Mouse (Mus musculus) liver, embryonic 12.5 days (tissue): ENCODE results near the gene Bpifa5. TPM values are rescaled to one million over a fixed set of nuclear protein-coding genes. Genes with fewer than 3 reads are reported as not detected.

ENCODE experiments used
- ATAC-seq: fragments of 200-750 bp; cut with Nextera tagmentation; 2 replicates; pipeline ENCODE4 v1.8.0; 2017; ENCODE audit warnings: moderate number of reproducible peaks, mild to moderate bottlenecking, moderate library complexity
- H3K27ac ChIP-seq: fragments of 300-500 bp; sonication (generic); 2 replicates; pipeline ENCODE4 v1.5.1; 2016; ENCODE audit warnings: mild to moderate bottlenecking
- H3K27me3 ChIP-seq: fragments of 300-500 bp; sonication (generic); replicated peaks from 2 replicates; pipeline ENCODE4 v1.6.1; 2016; ENCODE audit warnings: mild to moderate bottlenecking, moderate library complexity
- H3K36me3 ChIP-seq: fragments of 300-500 bp; sonication (generic); 2 replicates; pipeline ENCODE4 v1.6.1; 2016; ENCODE audit warnings: mild to moderate bottlenecking, moderate library complexity
- H3K4me1 ChIP-seq: fragments of 300-500 bp; sonication (generic); 2 replicates; pipeline ENCODE4 v1.6.1; 2016
- H3K4me2 ChIP-seq: fragments of 300-500 bp; sonication (generic); 2 replicates; pipeline ENCODE4 v1.6.1; 2016; ENCODE audit warnings: mild to moderate bottlenecking, moderate library complexity
- H3K4me3 ChIP-seq: fragments of 300-500 bp; sonication (generic); 2 replicates; pipeline ENCODE4 v1.5.1; 2016; ENCODE audit warnings: mild to moderate bottlenecking, moderate library complexity
- H3K9ac ChIP-seq: fragments of 300-500 bp; sonication (generic); 2 replicates; pipeline ENCODE4 v1.6.1; 2016; ENCODE audit warnings: mild to moderate bottlenecking, moderate library complexity
- H3K9me3 ChIP-seq: fragments of 300-500 bp; sonication (generic); replicated peaks from 2 replicates; pipeline ENCODE4 v1.6.1; 2016; ENCODE audit warnings: mild to moderate bottlenecking, moderate library complexity
- WGBS: fragments of 180-500 bp; shearing (Covaris S2); methylation state at CpG from one replicate; pipeline ENCODE4 v1.1.7; 2016; ENCODE audit not compliant: insufficient replicate concordance; 5-methylcytosine and 5-hydroxymethylcytosine counted together
- polyA plus RNA-seq: library from polyadenylated mRNA; unstranded; fragments of >200 nt; fragmentation: Nextera tagmentation; extraction: Ambion mirVana; gene quantifications from 2 replicates; pipeline ENCODE4 v1.2.1, GENCODE M21; 2016

Gene Bpifa5
- polyA plus RNA-seq, 1 experiment from 2014 or later = not detected

DNA sequence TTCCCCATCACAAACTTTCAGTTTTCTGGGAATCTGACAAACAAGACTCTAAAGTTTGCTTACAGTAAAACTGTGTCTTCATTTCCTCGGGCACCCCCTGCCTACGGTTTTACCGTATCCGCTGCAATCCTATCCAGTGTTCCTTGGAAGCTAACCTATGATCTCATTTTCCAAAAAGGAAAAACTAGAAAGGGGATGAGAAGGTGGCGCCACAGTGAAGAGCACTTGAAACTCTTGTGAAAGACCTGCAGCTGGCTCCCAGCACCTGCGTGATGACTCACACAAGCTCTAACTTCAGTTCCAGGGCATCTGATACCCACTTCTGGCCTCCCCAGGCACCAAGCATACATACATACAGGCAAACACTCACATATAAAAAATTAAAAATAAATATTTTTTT, 22.9 kb downstream of the Bpifa5 start:
- H3K4me2 ChIP-seq = no peak overlapping the region
- no peak overlapping the region for H3K27ac ChIP-seq
- 80% methylated on average over 6 of the region's 6 CpGs for WGBS
- H3K27me3 ChIP-seq = no peaks in the 10 kb centered on the region
- H3K36me3 ChIP-seq = no peaks in the 10 kb centered on the region
- H3K9ac ChIP-seq = no peak overlapping the region
- H3K4me1 ChIP-seq = no peaks in the 10 kb centered on the region
- no peak for ATAC-seq
- no peaks in the 10 kb centered on the region for H3K9me3 ChIP-seq
- no peak overlapping the region for H3K4me3 ChIP-seq

DNA sequence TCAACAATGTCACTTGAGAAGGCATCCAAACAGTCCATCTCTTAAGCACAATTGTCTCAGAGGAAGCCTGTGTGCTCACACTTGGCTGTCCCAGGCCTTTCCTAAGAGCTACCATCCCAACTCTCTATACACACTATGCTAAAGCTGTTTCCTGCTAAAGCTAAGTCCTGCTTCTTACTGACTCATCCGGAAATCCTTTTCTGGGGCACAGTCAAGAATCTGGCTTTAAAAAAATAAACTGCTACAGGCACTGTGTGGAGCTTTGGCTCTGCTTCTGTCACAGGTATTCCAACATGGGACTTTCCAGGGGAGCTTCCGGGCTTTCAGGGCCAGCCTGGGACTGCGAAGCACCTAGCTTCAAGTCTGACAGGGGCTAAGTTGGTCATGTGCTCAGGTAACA, 23.3 kb downstream of the Bpifa5 start:
- no peak overlapping the region for H3K4me3 ChIP-seq
- H3K4me1 ChIP-seq = no peaks in the 10 kb centered on the region
- H3K36me3 ChIP-seq = no peaks in the 10 kb centered on the region
- no peak overlapping the region for H3K9ac ChIP-seq
- ATAC-seq = no peak
- H3K27ac ChIP-seq = no peak overlapping the region
- no peaks in the 10 kb centered on the region for H3K27me3 ChIP-seq
- no peak overlapping the region for H3K4me2 ChIP-seq
- H3K9me3 ChIP-seq = no peaks in the 10 kb centered on the region
- 68% methylated on average over 3 of the region's 3 CpGs for WGBS

DNA sequence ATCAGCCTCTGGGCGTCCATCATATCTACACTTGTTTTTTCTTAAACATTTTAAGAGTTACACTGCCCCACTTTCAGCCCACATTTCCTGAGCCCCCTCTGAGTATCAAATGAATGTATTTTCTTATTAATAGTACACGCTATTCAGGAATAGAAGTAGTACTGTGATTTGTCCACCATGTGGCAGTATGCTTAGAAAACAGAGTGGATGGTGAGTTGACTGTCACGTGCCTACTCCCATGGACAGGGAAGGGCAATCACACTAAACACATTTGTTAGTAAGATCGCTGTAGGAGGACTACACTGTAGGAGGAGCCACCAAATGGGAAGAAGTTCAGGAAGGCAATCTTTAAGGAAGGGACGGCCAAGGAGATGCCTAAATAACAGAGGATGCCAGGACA, 25.1 kb downstream of the Bpifa5 start:
- Histone ChIP-seq H3K36me3 (no peaks in the 10 kb centered on the region), H3K4me3 (no peak overlapping the region), H3K4me2 (no peak overlapping the region), H3K27ac (no peak overlapping the region), H3K9me3 (no peaks in the 10 kb centered on the region), H3K27me3 (no peaks in the 10 kb centered on the region), H3K4me1 (no peaks in the 10 kb centered on the region), H3K9ac (no peak overlapping the region)
- WGBS = 29% methylated on average over 5 of the region's 5 CpGs
- no peak for ATAC-seq

DNA sequence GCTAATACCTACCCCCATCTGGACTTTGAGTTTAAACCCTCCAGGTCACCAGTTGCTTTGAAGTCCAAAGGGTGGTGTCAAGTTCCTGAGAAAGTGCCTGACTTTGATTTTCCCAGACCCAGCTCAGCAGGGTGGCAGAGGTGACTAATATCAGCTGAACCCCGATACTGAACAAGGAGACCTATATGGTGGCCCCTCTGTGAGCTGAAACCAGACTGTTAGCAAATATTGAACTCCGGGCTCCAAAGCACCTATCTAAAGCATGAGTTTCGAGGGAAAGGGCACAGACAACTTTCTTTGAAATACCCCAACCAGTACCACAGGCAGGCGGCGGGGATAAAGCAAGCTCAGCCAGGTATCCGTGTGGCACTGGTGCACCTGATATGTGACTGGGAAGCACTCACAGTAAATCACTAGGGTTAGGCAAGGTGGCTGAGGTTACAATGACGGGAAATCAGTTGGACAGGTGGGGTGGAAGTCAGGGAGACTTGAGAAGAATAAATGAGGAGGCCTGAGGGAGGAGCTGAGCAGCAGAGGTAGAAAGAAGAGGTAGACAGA, 27.5 kb downstream of the Bpifa5 start:
- no peaks in the 10 kb centered on the region for H3K9me3 ChIP-seq
- H3K27me3 ChIP-seq = no peaks in the 10 kb centered on the region
- H3K4me2 ChIP-seq = no peak overlapping the region
- H3K9ac ChIP-seq = no peak overlapping the region
- no peak overlapping the region for H3K27ac ChIP-seq
- no peak overlapping the region for H3K4me3 ChIP-seq
- no peaks in the 10 kb centered on the region for H3K36me3 ChIP-seq
- no peak for ATAC-seq
- H3K4me1 ChIP-seq = no peaks in the 10 kb centered on the region
- 56% methylated on average over 7 of the region's 7 CpGs for WGBS

- Histone ChIP-seq H3K27ac (no peak within 1 kb of the TSS), H3K4me3 (no peak within 1 kb of the TSS), H3K4me2 (no peak within 1 kb of the TSS), H3K27me3 (no peaks in the 10 kb centered on the region), H3K36me3 (no peaks in the 10 kb centered on the region), H3K4me1 (no peaks in the 10 kb centered on the region), H3K9me3 (no peaks in the 10 kb centered on the region), H3K9ac (no peak within 1 kb of the TSS)
- ATAC-seq = no peak
- WGBS = 66% methylated on average over 11 of the region's 11 CpGs
Observed at GRCm38 (mm10) chr2:154190546-154191258, 28.3 kb downstream of the Bpifa5 start, which contains the start of gene Bpifb1. Bpifb1 (plus strand) TSS chr2:154190818.

DNA sequence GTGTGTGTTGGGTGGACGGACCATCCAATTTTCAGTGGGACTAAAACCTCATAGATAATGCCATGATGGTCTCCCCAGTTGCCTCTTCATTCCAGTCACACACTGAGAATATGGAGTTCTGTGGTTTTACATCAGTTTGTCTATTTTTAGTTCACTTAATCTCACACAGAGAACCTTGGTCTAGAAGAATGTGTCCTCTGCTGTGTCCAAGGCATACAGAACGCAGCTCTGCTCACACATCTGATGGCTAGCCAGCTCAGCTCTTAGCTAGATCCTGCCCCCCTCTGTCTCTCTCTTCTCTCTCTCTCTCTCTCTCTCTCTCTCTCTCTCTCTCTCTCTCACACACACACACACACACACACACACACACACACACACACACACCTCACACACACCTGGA, 29.7 kb downstream of the Bpifa5 start:
- Histone ChIP-seq H3K36me3 (no peaks in the 10 kb centered on the region), H3K27me3 (no peaks in the 10 kb centered on the region), H3K9ac (no peak overlapping the region), H3K4me3 (no peak overlapping the region), H3K4me2 (no peak overlapping the region), H3K9me3 (no peaks in the 10 kb centered on the region), H3K27ac (no peak overlapping the region), H3K4me1 (no peaks in the 10 kb centered on the region)
- ATAC-seq = no peak
- 56% methylated on average over 2 of the region's 2 CpGs for WGBS

DNA sequence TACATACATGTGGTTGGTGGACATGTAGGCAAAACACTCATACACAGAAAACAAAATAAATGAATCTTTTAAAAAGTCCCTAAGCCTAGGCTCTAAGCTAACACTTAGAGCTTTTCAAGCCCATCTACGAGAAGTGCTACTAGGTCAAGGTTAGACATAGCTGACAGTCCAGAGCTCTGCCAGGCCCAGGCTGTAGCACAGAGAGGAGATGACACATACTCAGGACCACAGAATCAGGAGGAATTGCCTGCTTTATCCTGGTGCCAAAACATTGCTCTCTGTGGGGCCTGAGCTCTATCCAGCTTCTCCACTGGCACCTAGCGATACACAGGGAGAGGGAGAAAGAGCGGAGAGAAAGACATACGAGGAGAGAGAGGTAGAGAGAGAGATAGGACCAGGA, 30.7 kb downstream of the Bpifa5 start:
- Histone ChIP-seq H3K4me3 (no peak overlapping the region), H3K4me1 (no peaks in the 10 kb centered on the region), H3K9me3 (no peaks in the 10 kb centered on the region), H3K27ac (no peak overlapping the region), H3K27me3 (no peaks in the 10 kb centered on the region), H3K36me3 (no peaks in the 10 kb centered on the region), H3K4me2 (no peak overlapping the region), H3K9ac (no peak overlapping the region)
- WGBS = 77% methylated on average over 4 of the region's 4 CpGs
- no peak for ATAC-seq

- Histone ChIP-seq H3K4me1 (no peaks in the 10 kb centered on the region), H3K27me3 (no peaks in the 10 kb centered on the region), H3K4me3 (no peak overlapping the region), H3K9me3 (no peaks in the 10 kb centered on the region), H3K9ac (no peak overlapping the region), H3K27ac (no peak overlapping the region), H3K4me2 (no peak overlapping the region), H3K36me3 (no peaks in the 10 kb centered on the region)
- ATAC-seq = no peak
- WGBS = 55% methylated on average over 5 of the region's 5 CpGs
Observed at GRCm38 (mm10) chr2:154193994-154194504, 31.6 kb downstream of the Bpifa5 start.

DNA sequence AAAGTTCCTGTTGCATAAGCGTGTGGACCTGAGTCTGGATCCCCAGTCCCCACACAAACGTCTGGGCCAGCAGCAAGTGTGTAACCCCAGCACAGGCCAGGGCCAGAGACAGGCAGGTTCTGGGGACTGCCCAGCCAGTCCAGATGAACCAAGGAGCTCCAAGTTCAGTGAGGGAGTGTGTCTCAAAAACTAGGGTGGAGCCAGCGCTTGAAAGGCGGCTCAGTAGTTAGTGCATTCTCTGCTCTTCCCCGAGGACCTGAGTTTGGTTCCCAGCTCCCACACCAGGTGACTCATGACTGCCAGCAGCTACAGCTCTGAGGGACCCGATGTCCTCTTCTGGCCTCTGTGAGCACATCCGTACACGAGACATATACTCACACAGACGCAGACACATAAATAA, 34.6 kb downstream of the Bpifa5 start:
- H3K27me3 ChIP-seq = no peaks in the 10 kb centered on the region
- no peaks in the 10 kb centered on the region for H3K36me3 ChIP-seq
- no peaks in the 10 kb centered on the region for H3K9me3 ChIP-seq
- WGBS = 74% methylated on average over 9 of the region's 9 CpGs
- no peak overlapping the region for H3K4me3 ChIP-seq
- ATAC-seq = no peak
- H3K9ac ChIP-seq = no peak overlapping the region
- H3K4me1 ChIP-seq = no peaks in the 10 kb centered on the region
- H3K4me2 ChIP-seq = no peak overlapping the region
- no peak overlapping the region for H3K27ac ChIP-seq

GRCm38 (mm10) chr2:154204630-154205029, 42.2 kb downstream of the Bpifa5 start:
- Histone ChIP-seq H3K27me3 (no peaks in the 10 kb centered on the region), H3K9me3 (no peaks in the 10 kb centered on the region), H3K4me1 (no peaks in the 10 kb centered on the region), H3K4me3 (no peak overlapping the region), H3K27ac (no peak overlapping the region), H3K4me2 (no peak overlapping the region), H3K36me3 (no peaks in the 10 kb centered on the region), H3K9ac (no peak overlapping the region)
- WGBS = 70% methylated on average over 4 of the region's 4 CpGs
- no peak for ATAC-seq

GRCm38 (mm10) chr2:154206908-154207307, 44.5 kb downstream of the Bpifa5 start:
- Histone ChIP-seq H3K36me3 (no peaks in the 10 kb centered on the region), H3K4me2 (no peak overlapping the region), H3K27ac (no peak overlapping the region), H3K9me3 (no peaks in the 10 kb centered on the region), H3K4me3 (no peak overlapping the region), H3K4me1 (no peaks in the 10 kb centered on the region), H3K27me3 (no peaks in the 10 kb centered on the region), H3K9ac (no peak overlapping the region)
- no peak for ATAC-seq
- 47% methylated on average over 7 of the region's 7 CpGs for WGBS

GRCm38 (mm10) chr2:154209112-154209511, 46.7 kb downstream of the Bpifa5 start:
- H3K27ac ChIP-seq = no peak overlapping the region
- no peak overlapping the region for H3K4me3 ChIP-seq
- 16% methylated on average over 3 of the region's 3 CpGs for WGBS
- no peaks in the 10 kb centered on the region for H3K36me3 ChIP-seq
- no peak for ATAC-seq
- no peaks in the 10 kb centered on the region for H3K9me3 ChIP-seq
- H3K9ac ChIP-seq = no peak overlapping the region
- H3K4me1 ChIP-seq = no peaks in the 10 kb centered on the region
- H3K27me3 ChIP-seq = no peaks in the 10 kb centered on the region
- H3K4me2 ChIP-seq = no peak overlapping the region
